Mouse (Mus musculus): ENCODE data around the gene Cmtm8.

The Cmtm8 gene

GRCm38 (mm10) chr9:114821548-114822289 lies 22.2 kb downstream of the Cmtm8 start:
- no peak for DNase-seq (ENCODE audit: low read depth, low spot score)

- DNase-seq (ENCODE audit: low read depth, low spot score): no peak
These were observed 25.0 kb downstream of the Cmtm8 start for GRCm38 (mm10) chr9:114818918-114819317.

- no peak for DNase-seq (ENCODE audit: low read depth, low spot score)
These were observed 26.9 kb downstream of the Cmtm8 start for GRCm38 (mm10) chr9:114817012-114817411.

GRCm38 (mm10) chr9:114816121-114816520 lies 27.8 kb downstream of the Cmtm8 start:
- DNase-seq (ENCODE audit: low read depth, low spot score): no peak

- DNase-seq (ENCODE audit: low read depth, low spot score): peak; percentile 84
These were observed 28.6 kb downstream of the Cmtm8 start for GRCm38 (mm10) chr9:114815315-114815714.

GRCm38 (mm10) chr9:114812001-114812400 lies 32.0 kb downstream of the Cmtm8 start:
- no peak for DNase-seq (ENCODE audit: low read depth, low spot score)

- DNase-seq (ENCODE audit: low read depth, low spot score): no peak
These were observed 33.1 kb downstream of the Cmtm8 start for GRCm38 (mm10) chr9:114810837-114811236.

GRCm38 (mm10) chr9:114808671-114809070 lies 35.3 kb downstream of the Cmtm8 start:
- DNase-seq (ENCODE audit: low read depth, low spot score): no peak

- no peak for DNase-seq (ENCODE audit: low read depth, low spot score)
These were observed 36.7 kb downstream of the Cmtm8 start for GRCm38 (mm10) chr9:114807261-114807660.

GRCm38 (mm10) chr9:114805151-114805671 lies 38.7 kb downstream of the Cmtm8 start:
- no peak for DNase-seq (ENCODE audit: low read depth, low spot score)

GRCm38 (mm10) chr9:114802191-114802590 lies 41.8 kb downstream of the Cmtm8 start:
- no peak for DNase-seq (ENCODE audit: low read depth, low spot score)

- no peak for DNase-seq (ENCODE audit: low read depth, low spot score)
These were observed 42.7 kb downstream of the Cmtm8 start for GRCm38 (mm10) chr9:114801301-114801700.

- DNase-seq (ENCODE audit: low read depth, low spot score): no peak
These were observed 44.4 kb downstream of the Cmtm8 start for GRCm38 (mm10) chr9:114799498-114800107.

- DNase-seq (ENCODE audit: low read depth, low spot score): no peak
These were observed 45.1 kb downstream of the Cmtm8 start for GRCm38 (mm10) chr9:114798845-114799244.

GRCm38 (mm10) chr9:114797329-114798004 lies 46.5 kb downstream of the Cmtm8 start:
- peak; percentile 84 for DNase-seq (ENCODE audit: low read depth, low spot score)

GRCm38 (mm10) chr9:114796473-114797050 lies 47.4 kb downstream of the Cmtm8 start:
- no peak for DNase-seq (ENCODE audit: low read depth, low spot score)

GRCm38 (mm10) chr9:114794491-114794890 lies 49.5 kb downstream of the Cmtm8 start:
- peak; percentile 49 for DNase-seq (ENCODE audit: low read depth, low spot score)

GRCm38 (mm10) chr9:114793764-114794295 lies 50.1 kb downstream of the Cmtm8 start:
- no peak for DNase-seq (ENCODE audit: low read depth, low spot score)

- no peak for DNase-seq (ENCODE audit: low read depth, low spot score)
These were observed 54.0 kb downstream of the Cmtm8 start for GRCm38 (mm10) chr9:114789989-114790388.

GRCm38 (mm10) chr9:114789557-114789956 lies 54.4 kb downstream of the Cmtm8 start:
- no peak for DNase-seq (ENCODE audit: low read depth, low spot score)

- DNase-seq (ENCODE audit: low read depth, low spot score): no peak
These were observed 55.3 kb downstream of the Cmtm8 start for GRCm38 (mm10) chr9:114788697-114789096.

GRCm38 (mm10) chr9:114787716-114788115 lies 56.2 kb downstream of the Cmtm8 start:
- DNase-seq (ENCODE audit: low read depth, low spot score): peak; percentile 70

Measured in CD4-positive, CD25-positive, alpha-beta regulatory T cell, adult 2 months (primary cell).